Mouse (Mus musculus): ENCODE results near the gene Hoxa6.
A peak's percentile ranks its signal among the peaks of the same experiment; 100 is the strongest.

Hoxa6 gene

GRCm38 (mm10) chr6:52164626-52165440 lies 43.7 kb downstream of the Hoxa6 start, which contains the start of gene Hoxa2:
Gene Hoxa2, minus strand, starts transcription at chr6:52164831.
- DNase-seq (ENCODE audit: low spot score in 2 of 2), result no peak

- DNase-seq (ENCODE audit: low spot score in 2 of 2), result no peak
Measured at GRCm38 (mm10) chr6:52164051-52164625, 44.4 kb downstream of the Hoxa6 start.

- DNase-seq (ENCODE audit: low spot score in 2 of 2), result no peak
Measured at GRCm38 (mm10) chr6:52163366-52164031, 45.0 kb downstream of the Hoxa6 start.

GRCm38 (mm10) chr6:52162611-52163365 lies 45.7 kb downstream of the Hoxa6 start:
- no peak for DNase-seq (ENCODE audit: low spot score in 2 of 2)

GRCm38 (mm10) chr6:52162093-52162380 lies 46.5 kb downstream of the Hoxa6 start:
- no peak for DNase-seq (ENCODE audit: low spot score in 2 of 2)

- DNase-seq (ENCODE audit: low spot score in 2 of 2), result no peak
Measured at GRCm38 (mm10) chr6:52161336-52162092, 47.0 kb downstream of the Hoxa6 start.

- DNase-seq (ENCODE audit: low spot score in 2 of 2), result no peak
Measured at GRCm38 (mm10) chr6:52160511-52161335, 47.8 kb downstream of the Hoxa6 start.

- DNase-seq (ENCODE audit: low spot score in 2 of 2), result no peak
Measured at GRCm38 (mm10) chr6:52159979-52160378, 48.5 kb downstream of the Hoxa6 start.

GRCm38 (mm10) chr6:52159164-52159761 lies 49.3 kb downstream of the Hoxa6 start:
- DNase-seq (ENCODE audit: low spot score in 2 of 2), result no peak

- peak; percentile 35 to 58 for DNase-seq (ENCODE audit: low spot score in 2 of 2)
Measured at GRCm38 (mm10) chr6:52158276-52159051, 50.1 kb downstream of the Hoxa6 start, which contains the start of gene Hoxa1. Gene Hoxa1, minus strand, starts transcription at chr6:52158317.

- no peak for DNase-seq (ENCODE audit: low spot score in 2 of 2)
Measured at GRCm38 (mm10) chr6:52157466-52158275, 50.9 kb downstream of the Hoxa6 start.

GRCm38 (mm10) chr6:52156551-52157200 lies 51.8 kb downstream of the Hoxa6 start:
- DNase-seq (ENCODE audit: low spot score in 2 of 2), result no peak
